Mouse (Mus musculus): ENCODE results near the gene Pi4ka. TPM values are rescaled to one million over a fixed set of nuclear protein-coding genes. Genes with fewer than 3 reads are reported as not detected.

Pi4ka gene
- total and polyA plus RNA-seq, 3 experiments: 49.0 to 57.1 (median 56.4) TPM

- no peak for TF ChIP-seq CTCF (IDR thresholded peaks at IDR 0.05)
- TF ChIP-seq POLR2A (IDR thresholded peaks at IDR 0.05; ENCODE audit: insufficient read depth, low read depth, low read length): no peak
- TF ChIP-seq EP300 (IDR thresholded peaks at IDR 0.05; ENCODE audit: insufficient read depth, low read depth, low read length): no peak
- intact Hi-C loops (cut with DNase I): no loop called here
- no peak overlapping the region for H3K4me3 ChIP-seq
- H3K27me3 ChIP-seq (ENCODE audit: control insufficient read depth, insufficient read depth, low read length): no peaks in the 10 kb centered on the region
- no peak overlapping the region for H3K9ac ChIP-seq (ENCODE audit: low read depth, low read length)
- H3K4me1 ChIP-seq (ENCODE audit: control insufficient read depth, insufficient read depth, low read length): no peaks in the 10 kb centered on the region; the same call in 1 of the 2 replicates
- H3K79me2 ChIP-seq (replicated peaks; ENCODE audit: control insufficient read depth, insufficient read depth, low read length): no peaks in the 10 kb centered on the region
- H3K36me3 ChIP-seq (ENCODE audit: control insufficient read depth, insufficient read depth, low read length): no peaks in the 10 kb centered on the region
- no peak for DNase-seq
- 88% methylated on average over 2 of the region's 2 CpGs for WGBS
- no peak overlapping the region for H3K27ac ChIP-seq
Measured at GRCm38 (mm10) chr16:17383594-17384326, 22.4 kb downstream of the Pi4ka start.

GRCm38 (mm10) chr16:17382306-17382705 is 23.8 kb downstream of the Pi4ka start:
- TF ChIP-seq EP300 (IDR thresholded peaks at IDR 0.05; ENCODE audit: insufficient read depth, low read depth, low read length) (no peak), CTCF (IDR thresholded peaks at IDR 0.05) (no peak), POLR2A (IDR thresholded peaks at IDR 0.05; ENCODE audit: insufficient read depth, low read depth, low read length) (no peak)
- Histone ChIP-seq H3K4me3 (no peak overlapping the region), H3K36me3 (ENCODE audit: control insufficient read depth, insufficient read depth, low read length) (no peaks in the 10 kb centered on the region), H3K9ac (ENCODE audit: low read depth, low read length) (no peak overlapping the region), H3K79me2 (replicated peaks; ENCODE audit: control insufficient read depth, insufficient read depth, low read length) (no peaks in the 10 kb centered on the region), H3K27me3 (ENCODE audit: control insufficient read depth, insufficient read depth, low read length) (no peaks in the 10 kb centered on the region), H3K27ac (no peak overlapping the region), H3K4me1 (ENCODE audit: control insufficient read depth, insufficient read depth, low read length) (no peaks in the 10 kb centered on the region; the same call in 1 of the 2 replicates)
- WGBS: 65% methylated on average over 4 of the region's 4 CpGs
- intact Hi-C loops (cut with DNase I): no loop called here
- DNase-seq: no peak

GRCm38 (mm10) chr16:17358787-17359186 is 47.3 kb downstream of the Pi4ka start:
- WGBS: 93% methylated on average over 4 of the region's 4 CpGs
- TF ChIP-seq CTCF (IDR thresholded peaks at IDR 0.05) (no peak), EP300 (IDR thresholded peaks at IDR 0.05; ENCODE audit: insufficient read depth, low read depth, low read length) (no peak), POLR2A (IDR thresholded peaks at IDR 0.05; ENCODE audit: insufficient read depth, low read depth, low read length) (no peak)
- H3K27me3 ChIP-seq (ENCODE audit: control insufficient read depth, insufficient read depth, low read length): no peaks in the 10 kb centered on the region
- intact Hi-C loops (cut with DNase I): no loop called here
- no peaks in the 10 kb centered on the region; the same call in 1 of the 2 replicates for H3K36me3 ChIP-seq (ENCODE audit: control insufficient read depth, insufficient read depth, low read length)
- H3K9ac ChIP-seq (ENCODE audit: low read depth, low read length): no peak overlapping the region
- no peaks in the 10 kb centered on the region for H3K79me2 ChIP-seq (replicated peaks; ENCODE audit: control insufficient read depth, insufficient read depth, low read length)
- H3K4me3 ChIP-seq: no peak overlapping the region
- no peak overlapping the region for H3K27ac ChIP-seq
- no peaks in the 10 kb centered on the region for H3K4me1 ChIP-seq (ENCODE audit: control insufficient read depth, insufficient read depth, low read length)
- no peak for DNase-seq

- intact Hi-C loops (cut with DNase I): no loop called here
- Histone ChIP-seq H3K27ac (no peak overlapping the region), H3K4me3 (no peak overlapping the region), H3K36me3 (ENCODE audit: control insufficient read depth, insufficient read depth, low read length) (no peaks in the 10 kb centered on the region), H3K27me3 (ENCODE audit: control insufficient read depth, insufficient read depth, low read length) (no peaks in the 10 kb centered on the region), H3K9ac (ENCODE audit: low read depth, low read length) (no peak overlapping the region), H3K79me2 (replicated peaks; ENCODE audit: control insufficient read depth, insufficient read depth, low read length) (no peaks in the 10 kb centered on the region), H3K4me1 (ENCODE audit: control insufficient read depth, insufficient read depth, low read length) (no peaks in the 10 kb centered on the region)
- WGBS: 89% methylated on average over 6 of the region's 6 CpGs
- TF ChIP-seq CTCF (IDR thresholded peaks at IDR 0.05) (no peak), EP300 (IDR thresholded peaks at IDR 0.05; ENCODE audit: insufficient read depth, low read depth, low read length) (no peak), POLR2A (IDR thresholded peaks at IDR 0.05; ENCODE audit: insufficient read depth, low read depth, low read length) (no peak)
- DNase-seq: no peak
Measured at GRCm38 (mm10) chr16:17356031-17356430, 50.1 kb downstream of the Pi4ka start.

- Histone ChIP-seq H3K27me3 (ENCODE audit: control insufficient read depth, insufficient read depth, low read length) (no peaks in the 10 kb centered on the region), H3K4me3 (no peak overlapping the region), H3K9ac (ENCODE audit: low read depth, low read length) (no peak overlapping the region), H3K27ac (no peak overlapping the region), H3K4me1 (ENCODE audit: control insufficient read depth, insufficient read depth, low read length) (no peaks in the 10 kb centered on the region), H3K79me2 (replicated peaks; ENCODE audit: control insufficient read depth, insufficient read depth, low read length) (no peaks in the 10 kb centered on the region), H3K36me3 (ENCODE audit: control insufficient read depth, insufficient read depth, low read length) (no peaks in the 10 kb centered on the region; the same call in 1 of the 2 replicates)
- no peak for DNase-seq
- intact Hi-C loops (cut with DNase I): no loop called here
- WGBS: 81% methylated on average over 1 of the region's 1 CpGs
- TF ChIP-seq CTCF (IDR thresholded peaks at IDR 0.05): no peak
- no peak for TF ChIP-seq POLR2A (IDR thresholded peaks at IDR 0.05; ENCODE audit: insufficient read depth, low read depth, low read length)
- TF ChIP-seq EP300 (IDR thresholded peaks at IDR 0.05; ENCODE audit: insufficient read depth, low read depth, low read length): no peak
Measured at GRCm38 (mm10) chr16:17346766-17347165, 59.3 kb downstream of the Pi4ka start.

GRCm38 (mm10) chr16:17345813-17346155 is 60.3 kb downstream of the Pi4ka start:
- intact Hi-C loops (cut with DNase I): no loop called here
- Histone ChIP-seq H3K9ac (ENCODE audit: low read depth, low read length) (no peak overlapping the region), H3K27me3 (ENCODE audit: control insufficient read depth, insufficient read depth, low read length) (no peaks in the 10 kb centered on the region), H3K27ac (no peak overlapping the region), H3K36me3 (ENCODE audit: control insufficient read depth, insufficient read depth, low read length) (no peaks in the 10 kb centered on the region; the same call in 1 of the 2 replicates), H3K79me2 (replicated peaks; ENCODE audit: control insufficient read depth, insufficient read depth, low read length) (no peaks in the 10 kb centered on the region), H3K4me1 (ENCODE audit: control insufficient read depth, insufficient read depth, low read length) (no peaks in the 10 kb centered on the region), H3K4me3 (no peak overlapping the region)
- TF ChIP-seq POLR2A (IDR thresholded peaks at IDR 0.05; ENCODE audit: insufficient read depth, low read depth, low read length) (no peak), CTCF (IDR thresholded peaks at IDR 0.05) (no peak), EP300 (IDR thresholded peaks at IDR 0.05; ENCODE audit: insufficient read depth, low read depth, low read length) (no peak)
- DNase-seq: no peak
- 85% methylated on average over 2 of the region's 2 CpGs for WGBS

Measured in heart, adult 2 months (tissue).